Mouse (Mus musculus): ENCODE data around the gene Apold1. TPM values are rescaled to one million over a fixed set of nuclear protein-coding genes. Genes with fewer than 3 reads are reported as not detected.

Gene Apold1
- polyA plus RNA-seq, 1 experiment from 2014 or later: 9.1 TPM

GRCm38 (mm10) chr6:134961286-134961685, 20.2 kb upstream of the Apold1 start:
- no peaks in the 10 kb centered on the region for H3K36me3 ChIP-seq (ENCODE audit: control insufficient read depth, insufficient read depth, low read length)
- ATAC-seq (ENCODE audit: insufficient number of reproducible peaks, insufficient read depth, low FRiP score, low read depth): no peak
- no peak overlapping the region for H3K4me3 ChIP-seq (ENCODE audit: control insufficient read depth in 1 of 2, insufficient read depth in 1 of 2, low read depth in 1 of 2, low read length in 2 of 2)
- H3K9me3 ChIP-seq (ENCODE audit: control insufficient read depth, low read length): no peaks in the 10 kb centered on the region
- H3K4me1 ChIP-seq (ENCODE audit: control insufficient read depth in 2 of 2, insufficient read depth in 2 of 2, low read length in 2 of 2): no peaks in the 10 kb centered on the region
- H3K9ac ChIP-seq (ENCODE audit: low read length): no peak overlapping the region
- H3K4me2 ChIP-seq (ENCODE audit: low read length): no peak overlapping the region
- no peak overlapping the region for H3K27ac ChIP-seq (replicated peaks in 1 of 2; ENCODE audit: control insufficient read depth in 1 of 2, insufficient read depth in 1 of 2, low read depth in 2 of 2, low read length in 2 of 2)
- 62% methylated on average over 5 of the region's 5 CpGs for WGBS
- H3K27me3 ChIP-seq (ENCODE audit: control insufficient read depth, insufficient read depth, low read length): no peaks in the 10 kb centered on the region

DNA sequence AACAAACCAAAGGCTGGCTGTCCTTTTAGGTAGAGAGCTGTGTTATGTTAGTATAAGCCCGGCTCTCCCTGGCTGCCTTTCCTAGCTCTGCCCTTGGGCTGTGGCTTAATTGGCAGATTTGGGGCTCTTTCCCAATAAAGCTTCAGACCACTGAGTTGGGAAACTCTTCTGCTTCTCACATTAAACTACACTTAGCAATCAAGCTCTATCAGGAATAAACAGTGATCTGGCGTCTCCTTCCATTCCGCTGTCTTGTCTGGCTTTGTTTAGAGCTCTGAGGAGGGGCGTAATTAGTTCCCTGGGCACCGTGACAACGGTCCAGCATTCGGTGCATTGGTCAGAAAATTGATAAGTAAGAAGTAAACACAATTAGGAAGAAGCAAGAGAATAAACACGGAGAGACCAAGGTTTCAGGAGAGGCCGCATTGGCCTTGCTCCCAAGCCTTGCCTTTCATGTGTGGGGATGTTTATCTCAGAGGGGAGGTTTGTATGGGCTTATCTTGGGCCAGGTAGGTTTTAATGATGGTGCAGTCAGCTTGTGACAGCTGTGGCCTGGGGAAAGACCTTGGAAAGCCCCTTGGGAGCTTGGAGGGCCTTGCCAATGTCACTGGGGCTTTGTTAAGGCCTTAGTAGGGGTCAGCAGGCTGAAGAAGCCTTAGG, 19.5 kb upstream of the Apold1 start:
- Histone ChIP-seq H3K4me3 (ENCODE audit: control insufficient read depth in 1 of 2, insufficient read depth in 1 of 2, low read depth in 1 of 2, low read length in 2 of 2) (no peak overlapping the region), H3K4me2 (ENCODE audit: low read length) (no peak overlapping the region), H3K9ac (ENCODE audit: low read length) (no peak overlapping the region), H3K9me3 (ENCODE audit: control insufficient read depth, low read length) (no peaks in the 10 kb centered on the region), H3K4me1 (ENCODE audit: control insufficient read depth in 2 of 2, insufficient read depth in 2 of 2, low read length in 2 of 2) (no peaks in the 10 kb centered on the region), H3K27me3 (ENCODE audit: control insufficient read depth, insufficient read depth, low read length) (no peaks in the 10 kb centered on the region), H3K36me3 (ENCODE audit: control insufficient read depth, insufficient read depth, low read length) (no peaks in the 10 kb centered on the region), H3K27ac (replicated peaks in 1 of 2; ENCODE audit: control insufficient read depth in 1 of 2, insufficient read depth in 1 of 2, low read depth in 2 of 2, low read length in 2 of 2) (no peak overlapping the region)
- 65% methylated on average over 9 of the region's 9 CpGs for WGBS
- no peak for ATAC-seq (ENCODE audit: insufficient number of reproducible peaks, insufficient read depth, low FRiP score, low read depth)

DNA sequence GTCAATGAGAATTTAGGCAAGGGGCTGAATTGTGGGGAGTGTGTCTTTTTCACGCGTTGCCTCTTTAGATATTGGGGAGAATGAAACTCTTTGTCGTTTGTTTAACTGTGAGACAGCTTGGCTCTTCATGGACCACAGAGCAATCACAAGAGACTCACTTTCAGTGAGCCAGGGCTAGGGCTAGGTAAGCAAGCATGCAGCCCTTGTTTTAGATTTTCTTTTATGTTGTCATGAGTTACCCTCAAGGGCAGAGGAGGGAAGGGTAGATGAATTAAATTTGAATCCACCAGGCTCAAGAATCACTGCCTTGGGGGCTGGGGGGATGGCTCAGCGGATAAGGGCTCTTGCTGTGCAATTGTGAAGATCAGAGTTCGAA, 19.0 kb upstream of the Apold1 start:
- H3K4me1 ChIP-seq (ENCODE audit: control insufficient read depth in 2 of 2, insufficient read depth in 2 of 2, low read length in 2 of 2): no peaks in the 10 kb centered on the region
- no peaks in the 10 kb centered on the region for H3K36me3 ChIP-seq (ENCODE audit: control insufficient read depth, insufficient read depth, low read length)
- ATAC-seq (ENCODE audit: insufficient number of reproducible peaks, insufficient read depth, low FRiP score, low read depth): no peak

GRCm38 (mm10) chr6:134963910-134964309, 17.6 kb upstream of the Apold1 start:
- Histone ChIP-seq H3K36me3 (ENCODE audit: control insufficient read depth, insufficient read depth, low read length) (no peaks in the 10 kb centered on the region), H3K4me2 (ENCODE audit: low read length) (no peak overlapping the region), H3K9me3 (ENCODE audit: control insufficient read depth, low read length) (no peaks in the 10 kb centered on the region), H3K4me1 (ENCODE audit: control insufficient read depth in 2 of 2, insufficient read depth in 2 of 2, low read length in 2 of 2) (no peaks in the 10 kb centered on the region), H3K27me3 (ENCODE audit: control insufficient read depth, insufficient read depth, low read length) (no peaks in the 10 kb centered on the region), H3K9ac (ENCODE audit: low read length) (no peak overlapping the region), H3K4me3 (ENCODE audit: control insufficient read depth in 1 of 2, insufficient read depth in 1 of 2, low read depth in 1 of 2, low read length in 2 of 2) (no peak overlapping the region), H3K27ac (replicated peaks in 1 of 2; ENCODE audit: control insufficient read depth in 1 of 2, insufficient read depth in 1 of 2, low read depth in 2 of 2, low read length in 2 of 2) (no peak overlapping the region)
- no peak for ATAC-seq (ENCODE audit: insufficient number of reproducible peaks, insufficient read depth, low FRiP score, low read depth)
- 72% methylated on average over 2 of the region's 2 CpGs for WGBS

More for the DNA sequence above, 19.0 kb upstream of the Apold1 start:
- H3K27ac ChIP-seq (replicated peaks in 1 of 2; ENCODE audit: control insufficient read depth in 1 of 2, insufficient read depth in 1 of 2, low read depth in 2 of 2, low read length in 2 of 2): no peak overlapping the region
- H3K4me2 ChIP-seq (ENCODE audit: low read length): no peak overlapping the region
- H3K27me3 ChIP-seq (ENCODE audit: control insufficient read depth, insufficient read depth, low read length): no peaks in the 10 kb centered on the region
- 76% methylated on average over 5 of the region's 5 CpGs for WGBS
- H3K9ac ChIP-seq (ENCODE audit: low read length): no peak overlapping the region
- H3K9me3 ChIP-seq (ENCODE audit: control insufficient read depth, low read length): no peaks in the 10 kb centered on the region
- no peak overlapping the region for H3K4me3 ChIP-seq (ENCODE audit: control insufficient read depth in 1 of 2, insufficient read depth in 1 of 2, low read depth in 1 of 2, low read length in 2 of 2)

- WGBS: 67% methylated on average over 5 of the region's 5 CpGs
- H3K4me3 ChIP-seq (ENCODE audit: control insufficient read depth in 1 of 2, insufficient read depth in 1 of 2, low read depth in 1 of 2, low read length in 2 of 2): no peak overlapping the region
- H3K4me1 ChIP-seq (ENCODE audit: control insufficient read depth in 2 of 2, insufficient read depth in 2 of 2, low read length in 2 of 2): no peaks in the 10 kb centered on the region
- no peaks in the 10 kb centered on the region for H3K36me3 ChIP-seq (ENCODE audit: control insufficient read depth, insufficient read depth, low read length)
- no peak overlapping the region for H3K9ac ChIP-seq (ENCODE audit: low read length)
- no peak for ATAC-seq (ENCODE audit: insufficient number of reproducible peaks, insufficient read depth, low FRiP score, low read depth)
- no peaks in the 10 kb centered on the region for H3K27me3 ChIP-seq (ENCODE audit: control insufficient read depth, insufficient read depth, low read length)
- no peaks in the 10 kb centered on the region for H3K9me3 ChIP-seq (ENCODE audit: control insufficient read depth, low read length)
- H3K27ac ChIP-seq (replicated peaks in 1 of 2; ENCODE audit: control insufficient read depth in 1 of 2, insufficient read depth in 1 of 2, low read depth in 2 of 2, low read length in 2 of 2): no peak overlapping the region
- H3K4me2 ChIP-seq (ENCODE audit: low read length): no peak overlapping the region
Measured at GRCm38 (mm10) chr6:134966681-134967080, 14.8 kb upstream of the Apold1 start.

- no peak for ATAC-seq (ENCODE audit: insufficient number of reproducible peaks, insufficient read depth, low FRiP score, low read depth)
- no peak overlapping the region for H3K4me2 ChIP-seq (ENCODE audit: low read length)
- no peak overlapping the region for H3K4me3 ChIP-seq (ENCODE audit: control insufficient read depth in 1 of 2, insufficient read depth in 1 of 2, low read depth in 1 of 2, low read length in 2 of 2)
- no peaks in the 10 kb centered on the region for H3K36me3 ChIP-seq (ENCODE audit: control insufficient read depth, insufficient read depth, low read length)
- no peak overlapping the region for H3K9ac ChIP-seq (ENCODE audit: low read length)
- no peaks in the 10 kb centered on the region for H3K4me1 ChIP-seq (ENCODE audit: control insufficient read depth in 2 of 2, insufficient read depth in 2 of 2, low read length in 2 of 2)
- no peaks in the 10 kb centered on the region for H3K9me3 ChIP-seq (ENCODE audit: control insufficient read depth, low read length)
- H3K27me3 ChIP-seq (ENCODE audit: control insufficient read depth, insufficient read depth, low read length): no peaks in the 10 kb centered on the region
- 47% methylated on average over 1 of the region's 1 CpGs for WGBS
- no peak overlapping the region for H3K27ac ChIP-seq (replicated peaks in 1 of 2; ENCODE audit: control insufficient read depth in 1 of 2, insufficient read depth in 1 of 2, low read depth in 2 of 2, low read length in 2 of 2)
Measured at GRCm38 (mm10) chr6:134968326-134968725, 13.2 kb upstream of the Apold1 start.

GRCm38 (mm10) chr6:134969498-134969897, 12.0 kb upstream of the Apold1 start:
- Histone ChIP-seq H3K9ac (ENCODE audit: low read length) (no peak overlapping the region), H3K9me3 (ENCODE audit: control insufficient read depth, low read length) (no peaks in the 10 kb centered on the region), H3K36me3 (ENCODE audit: control insufficient read depth, insufficient read depth, low read length) (no peaks in the 10 kb centered on the region), H3K27me3 (ENCODE audit: control insufficient read depth, insufficient read depth, low read length) (no peaks in the 10 kb centered on the region), H3K4me2 (ENCODE audit: low read length) (no peak overlapping the region), H3K4me3 (ENCODE audit: control insufficient read depth in 1 of 2, insufficient read depth in 1 of 2, low read depth in 1 of 2, low read length in 2 of 2) (no peak overlapping the region), H3K4me1 (ENCODE audit: control insufficient read depth in 2 of 2, insufficient read depth in 2 of 2, low read length in 2 of 2) (no peaks in the 10 kb centered on the region), H3K27ac (replicated peaks in 1 of 2; ENCODE audit: control insufficient read depth in 1 of 2, insufficient read depth in 1 of 2, low read depth in 2 of 2, low read length in 2 of 2) (no peak overlapping the region)
- no peak for ATAC-seq (ENCODE audit: insufficient number of reproducible peaks, insufficient read depth, low FRiP score, low read depth)
- 89% methylated on average over 2 of the region's 2 CpGs for WGBS

GRCm38 (mm10) chr6:134972096-134972495, 9.4 kb upstream of the Apold1 start:
- Histone ChIP-seq H3K9me3 (ENCODE audit: control insufficient read depth, low read length) (no peaks in the 10 kb centered on the region), H3K4me3 (ENCODE audit: control insufficient read depth in 1 of 2, insufficient read depth in 1 of 2, low read depth in 1 of 2, low read length in 2 of 2) (no peak overlapping the region), H3K36me3 (ENCODE audit: control insufficient read depth, insufficient read depth, low read length) (no peaks in the 10 kb centered on the region), H3K9ac (ENCODE audit: low read length) (no peak overlapping the region), H3K4me2 (ENCODE audit: low read length) (no peak overlapping the region), H3K27ac (replicated peaks in 1 of 2; ENCODE audit: control insufficient read depth in 1 of 2, insufficient read depth in 1 of 2, low read depth in 2 of 2, low read length in 2 of 2) (no peak overlapping the region), H3K4me1 (ENCODE audit: control insufficient read depth in 2 of 2, insufficient read depth in 2 of 2, low read length in 2 of 2) (no peaks in the 10 kb centered on the region), H3K27me3 (ENCODE audit: control insufficient read depth, insufficient read depth, low read length) (no peaks in the 10 kb centered on the region)
- 51% methylated on average over 4 of the region's 4 CpGs for WGBS
- ATAC-seq (ENCODE audit: insufficient number of reproducible peaks, insufficient read depth, low FRiP score, low read depth): no peak

All from heart, embryonic 14.5 days (tissue).